Mouse (Mus musculus) CH12.LX (cell line): ENCODE data around the gene Bcl2l15.
"Not testable (repeated sequence)": the region's sequence is repeated elsewhere in the genome, so short reads cannot be mapped to it uniquely, and the experiment has no call there.

Experiments
- CHD2 ChIP-seq: IDR thresholded peaks from 2 replicates; pipeline ENCODE4 v1.6.1; 2011; ENCODE audit warnings: low read length, improper control_type of control experiment
- EP300 ChIP-seq: IDR thresholded peaks from 2 replicates; pipeline ENCODE4 v1.6.1; 2011; ENCODE audit warnings: low read length, improper control_type of control experiment
- MYC ChIP-seq: IDR thresholded peaks from 2 replicates; pipeline ENCODE4 v1.6.1; 2011; ENCODE audit warnings: low read depth, mild to moderate bottlenecking, improper control_type of control experiment, low read length
- NELFE ChIP-seq: IDR thresholded peaks from 2 replicates; pipeline ENCODE4 v1.6.1; 2011; ENCODE audit warnings: low read depth, low read length, improper control_type of control experiment
- POLR2A ChIP-seq: IDR thresholded peaks from 2 replicates; pipeline ENCODE4 v1.6.1; 2011; ENCODE audit warnings: low read depth, mild to moderate bottlenecking, improper control_type of control experiment, low read length
- ZC3H11A ChIP-seq: IDR thresholded peaks from 2 replicates; pipeline ENCODE4 v1.6.1; 2012; ENCODE audit warnings: low read depth, mild to moderate bottlenecking, inconsistent platforms, low read length, improper control_type of control experiment
- ZMIZ1 ChIP-seq: IDR thresholded peaks from 2 replicates; pipeline ENCODE4 v1.6.1; 2012; ENCODE audit warnings: low read depth, mild to moderate bottlenecking, inconsistent platforms, low read length, improper control_type of control experiment

GRCm38 (mm10) chr3:103840195-103840594 is 7.8 kb downstream of the Bcl2l15 start:
- TF ChIP-seq ZC3H11A, ZMIZ1, EP300, MYC, NELFE, CHD2, POLR2A: not testable (repeated sequence)
